Mouse (Mus musculus): ENCODE measurements around the gene Klhl11. TPM values are rescaled to one million over a fixed set of nuclear protein-coding genes. Genes with fewer than 3 reads are reported as not detected.
A peak's percentile ranks its signal among the peaks of the same experiment; 100 is the strongest.

Gene Klhl11
- total RNA-seq, 2 experiments from 2014 or later: 119 to 121 TPM

DNA sequence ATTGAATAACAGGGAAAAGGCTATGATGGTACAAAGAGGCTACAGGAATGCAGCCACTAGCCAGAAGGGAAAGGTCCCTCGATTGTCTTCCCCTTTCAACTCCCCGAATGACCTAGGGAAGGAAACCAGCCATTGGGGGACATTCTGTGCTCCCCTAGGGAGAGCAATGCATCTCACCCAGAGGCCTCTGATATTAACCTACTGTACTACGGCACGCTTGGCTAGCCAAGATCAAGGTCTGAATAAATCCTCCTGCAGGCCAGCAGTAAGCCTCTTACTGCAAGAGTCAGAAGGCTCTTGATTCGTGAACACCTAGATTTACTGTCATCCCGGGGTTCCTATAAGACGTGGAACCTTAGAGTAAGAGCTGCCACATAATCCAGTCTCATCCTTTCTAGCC, 28.1 kb upstream of the Klhl11 start:
- H3K4me3 ChIP-seq: no peak overlapping the region
- DNase-seq (ENCODE audit: low spot score in 2 of 2): no peak

DNA sequence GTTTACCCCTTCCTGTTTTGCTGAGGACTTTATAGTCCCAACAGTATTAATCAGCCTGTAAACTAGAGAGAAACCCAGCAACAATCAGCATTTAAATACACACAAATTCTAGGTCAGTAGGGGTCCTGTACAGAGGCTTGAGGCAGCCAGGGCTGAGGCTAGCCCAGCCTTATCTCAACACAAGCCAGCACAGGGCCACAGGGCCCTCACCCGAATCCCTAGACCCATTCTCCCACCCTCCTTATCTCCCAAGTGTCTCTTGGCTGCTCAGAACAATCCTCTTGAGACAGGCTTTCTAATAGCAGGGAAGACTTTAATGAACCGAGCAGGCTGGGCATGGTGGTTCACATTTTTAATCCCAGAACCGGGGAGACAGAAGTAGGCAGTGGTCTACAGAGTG, 27.7 kb upstream of the Klhl11 start:
- H3K27ac ChIP-seq: no peak overlapping the region
- TF ChIP-seq CTCF (conservative IDR thresholded peaks at IDR 0.05): no peak
- H3K4me3 ChIP-seq: no peak overlapping the region
- no peak for DNase-seq (ENCODE audit: low spot score in 2 of 2)

More for the DNA sequence above, 28.1 kb upstream of the Klhl11 start:
- H3K27ac ChIP-seq: no peak overlapping the region
- TF ChIP-seq CTCF (conservative IDR thresholded peaks at IDR 0.05): no peak

- H3K4me3 ChIP-seq: no peak overlapping the region
- no peak for TF ChIP-seq CTCF (conservative IDR thresholded peaks at IDR 0.05)
- DNase-seq (ENCODE audit: low spot score in 2 of 2): no peak
- H3K27ac ChIP-seq: no peak overlapping the region
Measured at GRCm38 (mm10) chr11:100493771-100494170, 21.2 kb upstream of the Klhl11 start.

GRCm38 (mm10) chr11:100490951-100491350, 18.4 kb upstream of the Klhl11 start:
- Histone ChIP-seq H3K27ac (no peak overlapping the region), H3K4me3 (no peak overlapping the region)
- DNase-seq (ENCODE audit: low spot score in 2 of 2): no peak
- TF ChIP-seq CTCF (conservative IDR thresholded peaks at IDR 0.05): peak; percentile 64

DNA sequence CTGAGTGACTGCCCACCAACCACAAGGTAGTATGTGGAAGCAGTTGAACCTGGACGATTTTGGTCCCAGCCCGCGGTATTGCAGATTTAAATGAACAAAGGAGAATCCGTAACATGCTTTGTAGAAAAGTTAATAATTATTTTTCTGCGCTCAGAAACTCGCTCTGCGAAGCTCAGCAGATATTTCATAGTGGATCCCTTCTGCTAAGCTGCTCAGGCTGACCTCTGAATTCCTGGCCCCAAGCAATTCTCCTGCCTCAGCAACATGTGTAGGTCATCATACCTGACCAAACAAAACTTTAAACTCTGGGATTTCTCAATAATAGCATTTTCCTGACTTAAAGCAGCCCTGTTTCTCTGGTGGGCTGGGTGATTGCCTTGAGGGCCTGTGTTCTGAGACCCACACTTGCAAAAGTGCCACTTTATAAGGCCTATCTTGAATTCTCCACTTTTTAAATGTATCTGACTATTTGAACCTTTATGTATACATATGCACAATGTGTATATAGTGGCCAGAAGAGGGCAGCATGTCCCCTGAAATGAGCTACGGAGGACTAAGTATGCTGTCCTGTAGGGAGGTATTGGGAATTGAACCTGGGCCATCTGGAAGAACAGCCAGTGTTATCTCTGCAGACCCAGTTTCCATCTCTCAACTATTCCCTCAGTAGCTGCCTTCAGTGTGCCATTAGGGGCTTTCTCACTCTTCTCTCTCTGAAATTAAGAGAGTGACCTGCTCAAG, 13.4 kb upstream of the Klhl11 start:
- no peak for DNase-seq (ENCODE audit: low spot score in 2 of 2)
- TF ChIP-seq CTCF (conservative IDR thresholded peaks at IDR 0.05): peak; percentile 68
- H3K4me3 ChIP-seq: no peak overlapping the region
- no peak overlapping the region for H3K27ac ChIP-seq

DNA sequence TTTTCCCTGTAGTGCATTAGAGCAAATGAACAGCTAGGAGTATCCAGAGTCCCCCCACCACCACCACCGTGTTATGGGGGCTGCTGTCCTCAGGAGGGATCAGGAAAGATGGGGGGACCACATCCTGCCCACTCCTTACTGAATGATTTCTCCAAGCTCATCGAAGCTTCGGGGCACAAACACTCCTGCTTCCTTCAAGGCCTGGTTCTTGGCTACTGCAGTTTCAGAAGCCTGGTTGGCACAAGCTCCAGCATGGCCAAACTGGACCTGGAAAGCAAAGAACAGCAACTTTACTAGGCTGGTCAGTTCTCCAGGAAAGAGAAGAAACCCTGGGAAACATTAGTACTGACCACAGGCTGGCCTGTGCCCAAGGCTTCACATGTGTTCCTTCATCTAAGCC, 11.9 kb upstream of the Klhl11 start:
- TF ChIP-seq CTCF (conservative IDR thresholded peaks at IDR 0.05): no peak
- no peak for DNase-seq (ENCODE audit: low spot score in 2 of 2)
- H3K4me3 ChIP-seq: no peak overlapping the region
- H3K27ac ChIP-seq: no peak overlapping the region

DNA sequence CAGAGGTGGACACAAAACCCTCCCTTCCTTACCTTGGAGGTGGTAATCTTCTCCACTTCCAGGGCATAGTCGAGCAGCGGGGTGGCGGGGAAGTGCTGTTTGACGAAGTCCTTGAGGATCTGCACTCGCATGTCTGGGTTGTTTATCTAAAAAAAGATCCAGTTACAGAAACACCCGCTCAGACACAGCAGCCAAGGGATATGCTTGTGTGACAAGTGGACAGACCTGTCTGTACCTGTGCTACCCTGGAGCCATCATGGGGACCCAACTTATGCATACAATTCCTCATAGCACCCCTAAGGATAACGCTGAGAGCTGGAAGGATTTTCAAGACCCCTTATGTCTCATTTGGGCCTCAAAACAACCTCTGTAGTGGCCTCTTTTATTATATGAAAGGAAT, 6.6 kb upstream of the Klhl11 start:
- DNase-seq (ENCODE audit: low spot score in 2 of 2): no peak
- Histone ChIP-seq H3K27ac (no peak overlapping the region), H3K4me3 (no peak overlapping the region)
- TF ChIP-seq CTCF (conservative IDR thresholded peaks at IDR 0.05): no peak

DNA sequence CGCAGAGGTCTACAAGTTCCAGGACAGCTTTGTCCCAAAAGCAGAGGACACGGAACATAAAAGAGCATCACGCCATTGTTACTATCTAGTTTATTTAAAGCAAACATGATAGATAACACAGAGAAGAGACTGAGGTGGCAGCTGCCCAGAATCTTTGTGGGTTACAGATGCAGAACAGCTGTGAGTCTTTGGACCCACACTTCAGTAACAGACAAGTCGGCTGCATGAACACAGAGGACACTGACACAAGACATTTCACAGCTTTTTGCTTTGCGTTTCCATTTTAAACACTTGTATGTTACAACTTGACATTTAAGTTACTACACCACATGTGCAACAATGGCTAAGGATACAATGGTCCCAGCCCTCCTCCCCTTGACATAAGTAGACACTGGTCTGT, 3.7 kb upstream of the Klhl11 start:
- no peak overlapping the region for H3K4me3 ChIP-seq
- no peak for DNase-seq (ENCODE audit: low spot score in 2 of 2)
- H3K27ac ChIP-seq: no peak overlapping the region
- no peak for TF ChIP-seq CTCF (conservative IDR thresholded peaks at IDR 0.05)

DNA sequence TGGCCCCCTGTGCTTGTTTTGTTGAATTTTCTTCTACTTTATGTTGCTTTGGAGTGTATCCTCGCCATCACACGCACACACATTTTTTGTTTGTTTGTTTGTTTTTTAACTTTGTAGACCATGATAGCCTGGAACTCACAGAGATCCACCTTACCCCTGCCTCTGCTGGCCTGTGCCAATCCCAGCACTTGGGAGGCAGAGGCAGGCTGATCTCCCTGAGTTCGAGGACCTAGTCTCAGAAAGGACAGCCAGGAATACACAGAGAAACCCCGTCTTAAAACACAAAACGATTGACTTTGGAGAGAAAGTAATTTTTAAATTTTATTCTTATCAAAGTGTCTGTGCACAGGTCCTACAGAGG, 374 bp upstream of the Klhl11 start:
- peak overlapping the region; percentile 77 for H3K4me3 ChIP-seq
- peak overlapping the region; percentile 97 for H3K27ac ChIP-seq
- TF ChIP-seq CTCF (conservative IDR thresholded peaks at IDR 0.05): peak; percentile 1; the same call in 1 of the 2 replicates
- DNase-seq (ENCODE audit: low spot score in 2 of 2): no peak

DNA sequence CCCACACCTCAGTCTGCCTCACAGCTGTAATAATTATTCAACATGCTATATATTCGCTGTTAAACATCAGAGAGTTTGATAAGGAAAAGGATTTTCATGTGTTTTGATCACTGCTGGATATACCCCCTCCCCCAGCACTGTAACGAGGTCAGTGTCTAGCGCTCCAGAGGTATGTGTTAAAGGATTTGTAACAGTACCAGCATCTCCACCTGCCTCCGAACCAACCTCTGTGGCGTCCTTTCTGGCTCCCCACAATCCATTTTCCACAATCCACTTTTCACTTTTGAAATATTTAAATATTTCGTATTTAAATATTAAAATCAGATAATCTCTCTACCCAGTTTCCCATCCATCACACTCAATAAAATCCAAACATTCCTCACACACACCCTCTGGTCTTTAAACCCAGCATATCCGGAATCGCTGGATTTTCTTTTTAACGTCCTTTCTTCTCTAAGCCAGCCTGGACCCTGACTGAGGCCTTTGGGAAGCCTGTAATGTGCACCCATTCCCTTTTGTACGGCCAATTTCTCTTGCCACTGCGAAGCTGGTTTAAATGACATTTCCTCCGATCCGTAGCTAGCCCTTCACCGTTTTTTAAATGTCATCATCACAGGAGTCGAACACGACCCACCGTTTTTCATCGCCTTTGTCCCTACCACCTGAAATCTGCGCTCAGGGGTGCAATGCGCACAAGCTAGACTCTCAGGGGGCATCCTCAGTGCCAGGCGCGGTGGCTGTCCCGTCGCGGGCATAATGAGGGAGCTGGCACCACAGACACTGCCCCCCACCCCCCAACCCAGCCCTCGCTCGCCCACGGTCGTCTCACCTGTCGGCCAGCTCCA, 967 bp downstream of the Klhl11 start:
- no peak for DNase-seq (ENCODE audit: low spot score in 2 of 2)
- H3K4me3 ChIP-seq: peak overlapping the region; percentile 77
- H3K27ac ChIP-seq: peak overlapping the region; percentile 97

DNA sequence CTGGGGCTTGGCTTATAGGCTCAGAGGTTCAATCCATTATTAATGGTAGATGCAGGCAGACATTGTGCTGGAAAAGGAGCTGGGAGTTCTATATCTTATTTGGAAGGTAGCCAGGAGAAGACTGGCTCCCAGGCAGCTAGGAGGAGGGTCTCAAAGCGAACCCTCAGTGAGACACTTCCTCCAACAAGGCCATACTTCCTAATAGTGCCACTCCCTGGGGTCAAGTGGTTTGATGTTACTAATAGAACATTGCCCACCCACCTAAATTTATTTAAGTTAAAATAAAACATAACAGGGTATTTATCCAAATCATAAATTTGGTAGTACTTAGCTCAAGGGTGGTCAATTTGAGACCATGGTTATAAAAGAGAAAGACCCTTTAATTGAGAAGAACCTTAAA, 6.7 kb downstream of the Klhl11 start:
- H3K27ac ChIP-seq: no peak overlapping the region
- TF ChIP-seq CTCF (conservative IDR thresholded peaks at IDR 0.05): no peak
- DNase-seq (ENCODE audit: low spot score in 2 of 2): no peak
- no peak overlapping the region for H3K4me3 ChIP-seq

More for the DNA sequence above, 967 bp downstream of the Klhl11 start:
- TF ChIP-seq CTCF (conservative IDR thresholded peaks at IDR 0.05): no peak

- DNase-seq (ENCODE audit: low spot score in 2 of 2): no peak
- no peak overlapping the region for H3K4me3 ChIP-seq
- no peak overlapping the region for H3K27ac ChIP-seq
- no peak for TF ChIP-seq CTCF (conservative IDR thresholded peaks at IDR 0.05)
Measured at GRCm38 (mm10) chr11:100465229-100465792, 7.2 kb downstream of the Klhl11 start.

- peak; percentile 55 to 74 for DNase-seq (ENCODE audit: low spot score in 2 of 2)
- H3K4me3 ChIP-seq: peak overlapping the region; percentile 11; the same call in 1 of the 2 replicates
- no peak for TF ChIP-seq CTCF (conservative IDR thresholded peaks at IDR 0.05)
- peak overlapping the region; percentile 74 for H3K27ac ChIP-seq
Measured at GRCm38 (mm10) chr11:100462699-100463098, 9.8 kb downstream of the Klhl11 start.
